Mouse (Mus musculus): ENCODE data around the gene Selenoo.

The Selenoo gene

GRCm38 (mm10) chr15:89075478-89076147 is 13.3 kb upstream of the Selenoo start:
- peak; percentile 94 for DNase-seq (ENCODE audit: extremely low read depth, insufficient read length, low spot score)

DNA sequence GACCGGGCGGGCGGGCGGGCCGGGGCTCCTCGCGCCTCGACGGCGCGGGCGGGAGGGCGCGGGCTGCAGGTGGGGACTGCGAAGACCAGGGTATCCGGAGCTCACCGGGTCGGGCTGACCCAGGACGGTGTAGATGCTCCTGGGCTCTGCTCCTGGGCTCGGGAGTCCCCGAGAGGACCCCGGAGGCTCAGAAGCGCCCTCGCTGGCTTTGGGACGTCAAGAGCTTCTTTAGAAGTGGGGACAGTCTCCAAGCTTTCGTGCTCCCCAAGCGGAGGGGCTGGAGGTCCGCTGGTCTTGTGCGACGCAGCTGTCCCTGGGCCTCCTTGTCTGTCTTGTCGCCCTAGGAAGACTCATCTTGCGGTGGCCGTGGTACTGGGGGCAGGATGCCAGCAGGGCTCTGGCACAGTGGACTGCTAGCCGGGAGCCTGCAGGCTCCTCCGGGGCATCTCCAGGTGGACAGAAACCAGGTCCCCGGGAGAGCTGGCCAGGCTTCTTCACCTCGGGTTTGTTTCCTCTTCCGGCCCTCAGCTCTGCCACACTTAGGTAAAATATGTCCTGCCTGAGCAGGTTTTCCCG is 12.6 kb upstream of the Selenoo start:
- peak; percentile 86 for DNase-seq (ENCODE audit: extremely low read depth, insufficient read length, low spot score)

- peak; percentile 74 for DNase-seq (ENCODE audit: extremely low read depth, insufficient read length, low spot score)
Observed at GRCm38 (mm10) chr15:89078208-89078836, 10.6 kb upstream of the Selenoo start.

GRCm38 (mm10) chr15:89083906-89084305 is 5.0 kb upstream of the Selenoo start:
- no peak for DNase-seq (ENCODE audit: extremely low read depth, insufficient read length, low spot score)

DNA sequence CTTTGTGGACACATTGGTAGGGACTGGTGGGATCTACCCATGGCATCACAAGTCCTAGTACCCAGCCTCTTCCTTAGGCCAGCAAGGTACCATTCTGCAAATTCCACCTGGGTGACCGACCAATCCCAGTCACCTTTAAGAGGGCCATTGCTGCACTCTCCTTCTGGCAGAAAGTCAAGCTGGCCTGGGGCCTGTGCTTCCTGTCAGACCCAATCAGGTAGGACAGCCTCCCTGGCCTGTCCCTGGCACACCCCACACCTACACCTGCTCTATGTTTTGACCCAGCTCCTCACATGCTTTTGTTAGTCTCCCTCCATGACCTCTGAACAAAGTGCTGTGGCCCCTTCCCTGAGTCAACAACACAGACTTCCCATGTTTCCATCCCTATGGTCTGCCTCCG is 4.1 kb upstream of the Selenoo start:
- no peak for DNase-seq (ENCODE audit: extremely low read depth, insufficient read length, low spot score)

DNA sequence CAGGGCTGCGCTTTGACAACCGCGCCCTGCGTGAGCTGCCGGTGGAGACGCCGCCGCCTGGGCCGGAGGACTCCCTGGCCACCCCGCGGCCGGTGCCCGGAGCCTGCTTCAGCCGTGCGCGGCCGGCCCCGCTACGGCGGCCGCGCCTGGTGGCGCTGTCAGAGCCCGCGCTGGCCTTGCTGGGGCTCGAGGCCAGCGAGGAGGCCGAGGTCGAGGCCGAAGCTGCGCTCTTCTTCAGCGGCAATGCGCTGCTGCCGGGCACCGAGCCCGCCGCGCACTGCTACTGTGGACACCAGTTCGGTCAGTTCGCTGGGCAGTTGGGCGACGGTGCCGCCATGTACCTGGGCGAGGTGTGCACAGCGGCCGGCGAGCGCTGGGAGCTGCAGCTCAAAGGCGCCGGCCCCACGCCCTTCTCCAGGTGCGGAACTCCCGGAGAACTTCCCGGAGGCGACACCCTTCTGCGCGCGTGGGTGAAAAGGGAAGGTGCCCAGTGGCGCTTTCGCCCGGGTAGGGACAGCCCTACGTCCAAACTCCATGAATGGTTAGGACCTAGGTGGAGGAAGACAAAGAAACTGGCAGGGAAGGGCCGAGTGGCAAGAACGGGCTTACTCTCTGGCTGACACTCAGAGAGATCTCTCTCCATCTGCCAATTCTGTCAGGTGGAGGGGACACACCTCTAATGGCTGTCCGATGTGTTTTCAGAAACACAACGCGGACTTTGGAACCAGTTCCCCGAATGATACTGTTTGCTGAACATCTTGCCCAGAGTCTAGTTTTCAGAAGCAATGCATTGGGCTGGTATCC is 566 bp downstream of the Selenoo start:
- DNase-seq (ENCODE audit: extremely low read depth, insufficient read length, low spot score): no peak

GRCm38 (mm10) chr15:89090662-89091061 is 1.8 kb downstream of the Selenoo start:
- DNase-seq (ENCODE audit: extremely low read depth, insufficient read length, low spot score): no peak

DNA sequence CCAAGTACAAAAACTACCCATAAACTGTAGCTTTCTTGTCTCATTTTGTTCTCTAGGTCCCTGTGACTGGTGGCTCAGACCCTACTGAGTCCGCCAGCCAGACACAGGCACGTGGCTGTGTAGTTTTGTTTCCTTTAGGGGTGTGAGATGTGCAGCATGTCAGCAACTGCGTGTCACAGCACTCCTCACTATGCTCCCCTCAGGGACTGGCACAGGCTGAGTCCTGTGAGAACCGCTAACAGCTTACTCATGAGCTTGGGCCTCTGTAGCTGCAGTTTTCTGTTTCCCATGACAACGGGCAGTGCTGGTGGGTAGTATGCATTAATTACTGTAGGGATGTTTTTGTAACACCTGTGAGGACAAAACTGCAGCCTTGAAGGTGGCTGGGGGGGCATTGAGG is 3.3 kb downstream of the Selenoo start:
- DNase-seq (ENCODE audit: extremely low read depth, insufficient read length, low spot score): no peak

DNA sequence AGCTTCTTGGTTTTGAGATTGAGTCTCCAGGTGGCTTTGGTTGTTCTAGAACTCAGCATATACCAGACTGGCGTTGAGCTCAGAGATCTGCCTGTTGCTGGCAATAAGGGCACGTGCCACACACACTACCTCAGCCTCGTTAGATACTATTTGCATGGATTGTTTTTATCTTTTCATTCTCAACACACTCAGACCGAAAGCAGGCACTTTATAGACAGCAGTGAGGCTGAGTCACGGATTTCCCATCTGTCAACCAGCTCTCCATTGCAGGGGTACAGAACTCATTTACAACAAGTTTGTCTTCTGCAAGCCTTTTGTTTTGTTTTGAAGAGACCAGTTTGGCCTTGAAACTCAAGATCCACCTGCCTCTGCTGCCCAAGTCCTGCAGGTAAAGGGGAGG is 8.6 kb downstream of the Selenoo start:
- DNase-seq (ENCODE audit: extremely low read depth, insufficient read length, low spot score): no peak

DNA sequence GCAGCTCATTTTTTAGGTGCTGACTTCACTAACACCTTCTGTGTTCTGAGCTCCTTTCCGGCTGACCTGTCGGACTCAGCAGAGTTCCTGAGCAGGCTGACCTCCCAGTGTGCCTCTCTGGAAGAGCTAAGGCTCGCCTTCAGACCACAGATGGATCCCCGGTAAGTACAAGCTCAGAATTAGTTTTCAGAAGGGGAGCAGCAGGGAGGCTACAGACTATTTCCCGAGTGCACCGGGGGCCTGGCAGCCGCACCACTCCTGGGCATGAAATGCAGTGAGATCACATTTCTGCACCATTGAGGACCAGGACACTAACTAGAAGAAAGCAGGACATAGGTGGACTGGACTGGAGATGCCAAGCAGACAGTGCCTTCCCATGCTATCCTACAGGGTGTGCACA is 9.7 kb downstream of the Selenoo start:
- DNase-seq (ENCODE audit: extremely low read depth, insufficient read length, low spot score): no peak

DNA sequence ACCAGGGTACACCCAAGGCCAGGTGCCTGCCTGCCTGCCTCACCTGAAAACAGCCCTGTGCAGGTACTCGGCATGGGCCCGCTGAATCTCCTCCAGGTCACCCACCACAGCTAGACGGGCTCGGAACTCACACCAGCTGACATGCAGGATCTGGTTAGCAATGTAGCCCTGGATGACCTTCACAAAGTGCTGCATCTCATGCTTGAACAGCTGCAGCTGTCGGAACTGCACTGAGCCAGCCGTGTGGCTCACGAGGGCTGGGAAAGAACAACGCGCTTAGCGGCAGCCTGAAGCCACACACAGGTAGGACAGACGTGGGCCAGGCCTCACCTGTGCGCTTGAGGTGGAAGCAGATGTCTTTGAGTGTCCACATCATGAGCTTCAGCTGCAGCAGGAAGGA is 11.9 kb downstream of the Selenoo start:
- peak; percentile 25 for DNase-seq (ENCODE audit: extremely low read depth, insufficient read length, low spot score)

- DNase-seq (ENCODE audit: extremely low read depth, insufficient read length, low spot score): no peak
Observed at GRCm38 (mm10) chr15:89102646-89103045, 13.8 kb downstream of the Selenoo start.

GRCm38 (mm10) chr15:89103921-89104320 is 15.0 kb downstream of the Selenoo start:
- DNase-seq (ENCODE audit: extremely low read depth, insufficient read length, low spot score): no peak

DNA sequence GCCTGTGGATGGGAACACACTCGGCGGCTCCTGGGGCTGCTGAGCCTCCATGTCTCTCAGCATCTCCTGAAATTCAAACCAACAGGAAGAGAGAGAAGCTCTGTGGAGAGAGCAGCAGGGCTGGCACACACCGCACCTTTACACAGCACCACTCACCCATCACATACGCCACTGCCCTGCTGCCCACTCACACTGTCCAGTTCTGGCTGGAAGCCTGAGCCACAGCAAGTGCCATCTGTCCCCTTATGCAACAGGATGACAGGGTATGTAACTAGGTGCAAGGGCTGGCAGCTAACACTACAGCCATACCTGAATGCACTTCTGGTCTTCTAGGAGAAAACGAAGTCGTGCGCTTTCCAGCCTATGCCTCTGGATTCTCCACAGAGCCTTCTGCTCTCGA is 15.5 kb downstream of the Selenoo start:
- DNase-seq (ENCODE audit: extremely low read depth, insufficient read length, low spot score): no peak

- DNase-seq (ENCODE audit: extremely low read depth, insufficient read length, low spot score): no peak
Observed at GRCm38 (mm10) chr15:89106073-89106472, 17.2 kb downstream of the Selenoo start.

DNA sequence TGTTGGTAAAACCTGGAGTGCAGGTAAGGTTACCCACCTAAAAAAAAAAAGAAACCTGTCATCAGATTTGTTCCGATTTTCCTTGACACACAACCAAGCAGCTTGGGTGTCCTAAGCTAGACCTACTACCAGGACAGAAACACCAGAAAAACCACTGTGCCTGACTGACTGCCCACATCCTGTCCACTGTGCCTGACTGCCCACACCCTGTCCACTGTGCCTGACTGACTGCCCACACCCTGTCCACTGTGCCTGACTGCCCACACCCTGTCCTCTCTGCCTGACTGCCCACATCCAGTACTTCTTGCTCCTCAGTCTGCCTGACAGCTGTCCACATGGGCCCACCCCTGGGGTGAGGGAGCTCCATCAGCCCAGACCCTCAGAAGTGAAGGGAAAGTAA is 18.1 kb downstream of the Selenoo start:
- peak; percentile 61 for DNase-seq (ENCODE audit: extremely low read depth, insufficient read length, low spot score)

GRCm38 (mm10) chr15:89110147-89110546 is 21.3 kb downstream of the Selenoo start:
- DNase-seq (ENCODE audit: extremely low read depth, insufficient read length, low spot score): peak; percentile 31

DNA sequence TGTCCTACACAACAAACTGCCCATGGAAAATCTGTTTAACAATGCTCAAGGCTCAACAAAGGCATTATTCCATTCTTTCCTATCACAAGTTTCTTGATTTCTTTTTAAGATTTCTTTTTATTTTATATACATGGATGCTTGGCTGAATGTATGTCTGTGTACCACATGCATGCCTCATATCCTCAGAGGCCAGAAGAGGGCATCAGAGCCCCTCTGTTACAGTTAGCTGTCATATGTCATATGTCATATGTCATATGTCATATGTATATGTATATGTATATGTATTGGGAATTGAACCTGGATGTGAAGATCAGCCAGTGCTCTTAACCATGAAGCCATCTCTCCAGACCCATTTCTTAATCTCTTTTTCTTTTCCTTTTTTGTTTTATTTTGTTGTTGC is 29.1 kb downstream of the Selenoo start:
- no peak for DNase-seq (ENCODE audit: extremely low read depth, insufficient read length, low spot score)

GRCm38 (mm10) chr15:89122649-89123366 is 33.9 kb downstream of the Selenoo start, which contains the start of gene Tubgcp6:
Tubgcp6 (minus strand) TSS chr15:89123112.
- DNase-seq (ENCODE audit: extremely low read depth, insufficient read length, low spot score): peak; percentile 87

DNA sequence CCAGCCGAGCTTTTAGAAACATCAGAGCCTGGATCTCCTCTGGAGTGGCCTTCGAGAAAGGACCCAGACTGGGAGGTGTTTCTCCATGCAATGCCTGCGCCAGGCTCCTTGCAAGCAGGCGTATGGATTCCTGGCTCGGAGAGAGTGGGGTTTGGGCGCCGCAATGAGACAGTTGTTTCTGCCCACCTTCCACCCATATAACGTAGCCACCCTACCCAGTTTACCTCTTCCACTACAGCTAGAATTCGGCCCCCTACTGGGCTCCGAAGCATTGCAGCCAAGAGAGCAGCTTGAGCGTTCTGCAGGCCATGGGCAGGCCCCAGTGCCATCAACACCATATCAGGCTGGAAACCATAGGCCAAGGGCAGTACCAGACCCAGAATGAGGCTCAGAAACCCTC is 34.7 kb downstream of the Selenoo start:
- DNase-seq (ENCODE audit: extremely low read depth, insufficient read length, low spot score): no peak

- DNase-seq (ENCODE audit: extremely low read depth, insufficient read length, low spot score): no peak
Observed at GRCm38 (mm10) chr15:89124312-89124711, 35.4 kb downstream of the Selenoo start.
